33 mouse cellular contexts compared by ENCODE assay signal in the genomic region with DNA sequence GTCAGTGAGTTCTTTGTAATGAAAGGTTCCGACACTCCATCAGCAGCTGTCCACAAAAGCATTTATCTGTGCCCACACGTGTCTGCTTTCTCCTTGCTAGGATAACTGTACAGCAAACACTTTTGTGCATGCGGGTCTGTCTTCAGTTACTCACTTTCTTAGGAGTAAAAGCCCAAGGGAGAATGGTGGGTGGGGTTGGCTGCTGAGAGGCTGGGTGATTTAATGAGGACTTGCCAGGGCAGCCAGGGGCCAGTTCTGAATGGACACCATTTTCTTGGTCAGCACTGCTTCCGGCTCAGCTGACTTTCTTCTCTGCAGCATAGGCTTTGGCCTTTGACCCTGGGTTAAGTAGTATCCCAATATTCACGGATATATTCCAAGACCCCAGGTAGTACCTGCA.
"Had no signal": no experiment of that assay in that cellular context is flagged by ENCODE, and none has a peak within 500 bp of the region (broad histone marks: within the 10 kb centered on the region; RNA-seq: fewer than 3 reads in every experiment).

No protein-coding gene starts in this region.

- H3K27ac ChIP-seq: heart, embryonic 13.5 days; heart, embryonic 15.5 days; hindbrain, embryonic 10.5 days; hindbrain, embryonic 12.5 days; hindbrain, embryonic 13.5 days; hindbrain, embryonic 14.5 days; hindbrain, embryonic 15.5 days; hindbrain, postnatal 0 days; intestine, embryonic 15.5 days; kidney, embryonic 15.5 days; kidney, postnatal 0 days; layer of hippocampus, adult 2 months; left cerebral cortex, adult 2 months had no signal

- DNase-seq: heart, postnatal 14 days; heart, postnatal 36 days; heart, postnatal 4 days; kidney, adult 11 months; kidney, adult 18-20 months; kidney, adult 2 months; kidney, adult 8-10 months; kidney, adult 9 months; kidney, postnatal 10 days; kidney, postnatal 14 days; kidney, postnatal 25 days; kidney, postnatal 36 days; kidney, postnatal 4 days; layer of hippocampus, adult 9-11 months; layer of hippocampus, postnatal 36 days had no signal

- H3K4me3 ChIP-seq: heart, embryonic 13.5 days; heart, embryonic 15.5 days; hindbrain, embryonic 10.5 days; hindbrain, embryonic 12.5 days; hindbrain, embryonic 13.5 days; hindbrain, embryonic 15.5 days; intestine, embryonic 15.5 days; kidney, embryonic 15.5 days; layer of hippocampus, adult 2 months; left cerebral cortex, adult 2 months had no signal

- H3K9me3 ChIP-seq: heart, embryonic 13.5 days; heart, embryonic 15.5 days; hindbrain, embryonic 10.5 days; hindbrain, embryonic 12.5 days; hindbrain, embryonic 13.5 days; hindbrain, embryonic 15.5 days; intestine, embryonic 15.5 days; kidney, embryonic 15.5 days had no signal

- H3K27me3 ChIP-seq: heart, embryonic 13.5 days; heart, embryonic 15.5 days; hindbrain, embryonic 12.5 days; hindbrain, embryonic 15.5 days; kidney, embryonic 15.5 days had no signal

- H3K4me1 ChIP-seq: hindbrain, embryonic 12.5 days; hindbrain, embryonic 15.5 days; intestine, embryonic 15.5 days; kidney, embryonic 15.5 days had no signal

- H3K4me2 ChIP-seq: heart, embryonic 11.5 days; heart, embryonic 13.5 days; heart, embryonic 15.5 days; hindbrain, embryonic 12.5 days; hindbrain, embryonic 13.5 days; hindbrain, embryonic 14.5 days; hindbrain, embryonic 15.5 days; intestine, embryonic 15.5 days; kidney, embryonic 15.5 days had no signal

- H3K9ac ChIP-seq: heart, embryonic 13.5 days; heart, embryonic 15.5 days; hindbrain, embryonic 12.5 days; hindbrain, embryonic 13.5 days; hindbrain, embryonic 14.5 days; hindbrain, embryonic 15.5 days; intestine, embryonic 15.5 days; kidney, embryonic 15.5 days had no signal

- H3K36me3 ChIP-seq: heart, embryonic 13.5 days; heart, embryonic 15.5 days; hindbrain, embryonic 10.5 days; hindbrain, embryonic 12.5 days; hindbrain, embryonic 13.5 days; hindbrain, embryonic 15.5 days; intestine, embryonic 15.5 days; kidney, embryonic 15.5 days had no signal

- ATAC-seq: hindbrain, embryonic 16.5 days; hindbrain, postnatal 0 days; inflammation-experienced regulatory T-cells, adult 6 months; intestine, embryonic 15.5 days; intestine, embryonic 16.5 days; intestine, postnatal 0 days had no signal
